Mouse (Mus musculus): ENCODE results near the gene Ism2.

Ism2 gene

GRCm38 (mm10) chr12:87293934-87294333 lies 5.6 kb downstream of the Ism2 start:
- intact Hi-C loops (cut with DNase I): no loop called here

GRCm38 (mm10) chr12:87289100-87289499 lies 10.4 kb downstream of the Ism2 start:
- intact Hi-C loops (cut with DNase I): no loop called here

- intact Hi-C loops (cut with DNase I): no loop called here
These were observed 14.8 kb downstream of the Ism2 start for GRCm38 (mm10) chr12:87284726-87285125.

- intact Hi-C loops (cut with DNase I): no loop called here
These were observed 15.2 kb downstream of the Ism2 start for GRCm38 (mm10) chr12:87284268-87284667.

GRCm38 (mm10) chr12:87283706-87284105 lies 15.8 kb downstream of the Ism2 start:
- intact Hi-C loops (cut with DNase I): no loop called here

GRCm38 (mm10) chr12:87282743-87283142 lies 16.8 kb downstream of the Ism2 start:
- intact Hi-C loops (cut with DNase I): no loop called here

- intact Hi-C loops (cut with DNase I): no loop called here
These were observed 17.7 kb downstream of the Ism2 start for GRCm38 (mm10) chr12:87281766-87282165.

- intact Hi-C loops (cut with DNase I): loop anchor here (5.0 kb wide), 1 partner anchor 37 kb away; no protein-coding TSS in a partner anchor
These were observed 19.6 kb downstream of the Ism2 start for GRCm38 (mm10) chr12:87279879-87280278.

GRCm38 (mm10) chr12:87279350-87279749 lies 20.2 kb downstream of the Ism2 start:
- intact Hi-C loops (cut with DNase I): loop anchor here (5.0 kb wide), 1 partner anchor 38 kb away; no protein-coding TSS in a partner anchor

- intact Hi-C loops (cut with DNase I): loop anchor here (5.0 kb wide), 1 partner anchor 39 kb away; no protein-coding TSS in a partner anchor
These were observed 21.3 kb downstream of the Ism2 start for GRCm38 (mm10) chr12:87278118-87278730.

- intact Hi-C loops (cut with DNase I): loop anchor here (5.0 kb wide), 1 partner anchor 40 kb away; no protein-coding TSS in a partner anchor
These were observed 22.3 kb downstream of the Ism2 start for GRCm38 (mm10) chr12:87277251-87277650.

GRCm38 (mm10) chr12:87274853-87275831 lies 24.4 kb downstream of the Ism2 start:
- intact Hi-C loops (cut with DNase I): loop anchor here (5.0 kb wide), 1 partner anchor 42 kb away; no protein-coding TSS in a partner anchor

GRCm38 (mm10) chr12:87267682-87268081 lies 31.8 kb downstream of the Ism2 start:
- intact Hi-C loops (cut with DNase I): loop anchor here (5.0 kb wide), 2 partner anchors 65 to 155 kb away; no protein-coding TSS in a partner anchor

GRCm38 (mm10) chr12:87266827-87267603 lies 32.5 kb downstream of the Ism2 start:
- intact Hi-C loops (cut with DNase I): loop anchor here (5.0 kb wide), 2 partner anchors 65 to 155 kb away; no protein-coding TSS in a partner anchor

GRCm38 (mm10) chr12:87266108-87266826 lies 33.2 kb downstream of the Ism2 start, which contains the start of the genes Vipas39 and Ahsa1:
Gene Vipas39 (minus strand): TSS chr12:87266256.
Gene Ahsa1 (plus strand): TSS chr12:87266479.
- intact Hi-C loops (cut with DNase I): loop anchor here (5.0 kb wide), 2 partner anchors 66 to 156 kb away; no protein-coding TSS in a partner anchor

GRCm38 (mm10) chr12:87265444-87265843 lies 34.1 kb downstream of the Ism2 start:
- intact Hi-C loops (cut with DNase I): loop anchor here (5.0 kb wide), 2 partner anchors 67 to 157 kb away; no protein-coding TSS in a partner anchor

GRCm38 (mm10) chr12:87260562-87260961 lies 38.9 kb downstream of the Ism2 start:
- intact Hi-C loops (cut with DNase I): no loop called here

GRCm38 (mm10) chr12:87256629-87257028 lies 42.9 kb downstream of the Ism2 start:
- intact Hi-C loops (cut with DNase I): no loop called here

- intact Hi-C loops (cut with DNase I): no loop called here
These were observed 45.6 kb downstream of the Ism2 start for GRCm38 (mm10) chr12:87253878-87254277.

- intact Hi-C loops (cut with DNase I): no loop called here
These were observed 49.3 kb downstream of the Ism2 start for GRCm38 (mm10) chr12:87250161-87250560.

Data from adrenal gland (tissue).